Mouse (Mus musculus): ENCODE data around the gene Tspear.

Gene Tspear

GRCm38 (mm10) chr10:77867546-77867945, 181.2 kb downstream of the Tspear start:
- no peak for DNase-seq (ENCODE audit: low read depth, low spot score)

- DNase-seq (ENCODE audit: low read depth, low spot score): no peak
These were observed 183.3 kb downstream of the Tspear start for GRCm38 (mm10) chr10:77869651-77870050.

GRCm38 (mm10) chr10:77878985-77879384, 192.6 kb downstream of the Tspear start:
- no peak for DNase-seq (ENCODE audit: low read depth, low spot score)

- DNase-seq (ENCODE audit: low read depth, low spot score): no peak
These were observed 193.9 kb downstream of the Tspear start for GRCm38 (mm10) chr10:77880305-77880704.

GRCm38 (mm10) chr10:77882553-77882952, 196.2 kb downstream of the Tspear start:
- DNase-seq (ENCODE audit: low read depth, low spot score): no peak

- no peak for DNase-seq (ENCODE audit: low read depth, low spot score)
These were observed 199.8 kb downstream of the Tspear start for GRCm38 (mm10) chr10:77886007-77886747.

- DNase-seq (ENCODE audit: low read depth, low spot score): no peak
These were observed 204.7 kb downstream of the Tspear start for GRCm38 (mm10) chr10:77890987-77891565.

- no peak for DNase-seq (ENCODE audit: low read depth, low spot score)
These were observed 209.2 kb downstream of the Tspear start for GRCm38 (mm10) chr10:77895562-77895961.

GRCm38 (mm10) chr10:77900126-77900525, 213.8 kb downstream of the Tspear start:
- no peak for DNase-seq (ENCODE audit: low read depth, low spot score)

- no peak for DNase-seq (ENCODE audit: low read depth, low spot score)
These were observed 214.8 kb downstream of the Tspear start for GRCm38 (mm10) chr10:77900903-77901818.

GRCm38 (mm10) chr10:77901871-77902210, 215.5 kb downstream of the Tspear start:
- no peak for DNase-seq (ENCODE audit: low read depth, low spot score)

GRCm38 (mm10) chr10:77902211-77902893, 216.0 kb downstream of the Tspear start, which contains the start of gene Lrrc3:
Lrrc3 (minus strand) TSS chr10:77902536.
- DNase-seq (ENCODE audit: low read depth, low spot score): no peak

GRCm38 (mm10) chr10:77902894-77903715, 216.7 kb downstream of the Tspear start:
- DNase-seq (ENCODE audit: low read depth, low spot score): no peak

GRCm38 (mm10) chr10:77912605-77913004, 226.2 kb downstream of the Tspear start:
- peak; percentile 18 for DNase-seq (ENCODE audit: low read depth, low spot score)

GRCm38 (mm10) chr10:77913292-77913691, 226.9 kb downstream of the Tspear start:
- no peak for DNase-seq (ENCODE audit: low read depth, low spot score)

- DNase-seq (ENCODE audit: low read depth, low spot score): no peak
These were observed 230.4 kb downstream of the Tspear start for GRCm38 (mm10) chr10:77916636-77917335.

- DNase-seq (ENCODE audit: low read depth, low spot score): no peak
These were observed 234.6 kb downstream of the Tspear start for GRCm38 (mm10) chr10:77921009-77921408.

GRCm38 (mm10) chr10:77922681-77923080, 236.3 kb downstream of the Tspear start:
- DNase-seq (ENCODE audit: low read depth, low spot score): no peak

- no peak for DNase-seq (ENCODE audit: low read depth, low spot score)
These were observed 239.8 kb downstream of the Tspear start for GRCm38 (mm10) chr10:77926140-77926539.

- DNase-seq (ENCODE audit: low read depth, low spot score): no peak
These were observed 241.0 kb downstream of the Tspear start for GRCm38 (mm10) chr10:77927375-77927774.
